Mouse (Mus musculus) brain, embryonic 14.5 days (tissue): ENCODE measurements around the gene Mcee.

Experiments used
- CTCF ChIP-seq: fragments of 200-500 bp; IDR thresholded peaks from 2 replicates; pipeline ENCODE4 v1.5.1; 2012; ENCODE audit warnings: inconsistent platforms, mild to moderate bottlenecking, moderate library complexity, borderline replicate concordance; ENCODE audit not compliant: insufficient read depth, insufficient read length; ENCODE audit errors: extremely low read depth
- POLR2A ChIP-seq: fragments of 200-500 bp; IDR thresholded peaks from 2 replicates; pipeline ENCODE4 v1.6.1; 2012; ENCODE audit warnings: mild to moderate bottlenecking, inconsistent platforms, borderline replicate concordance; ENCODE audit not compliant: poor library complexity, insufficient read depth, insufficient read length, severe bottlenecking; ENCODE audit errors: extremely low read depth

DNA sequence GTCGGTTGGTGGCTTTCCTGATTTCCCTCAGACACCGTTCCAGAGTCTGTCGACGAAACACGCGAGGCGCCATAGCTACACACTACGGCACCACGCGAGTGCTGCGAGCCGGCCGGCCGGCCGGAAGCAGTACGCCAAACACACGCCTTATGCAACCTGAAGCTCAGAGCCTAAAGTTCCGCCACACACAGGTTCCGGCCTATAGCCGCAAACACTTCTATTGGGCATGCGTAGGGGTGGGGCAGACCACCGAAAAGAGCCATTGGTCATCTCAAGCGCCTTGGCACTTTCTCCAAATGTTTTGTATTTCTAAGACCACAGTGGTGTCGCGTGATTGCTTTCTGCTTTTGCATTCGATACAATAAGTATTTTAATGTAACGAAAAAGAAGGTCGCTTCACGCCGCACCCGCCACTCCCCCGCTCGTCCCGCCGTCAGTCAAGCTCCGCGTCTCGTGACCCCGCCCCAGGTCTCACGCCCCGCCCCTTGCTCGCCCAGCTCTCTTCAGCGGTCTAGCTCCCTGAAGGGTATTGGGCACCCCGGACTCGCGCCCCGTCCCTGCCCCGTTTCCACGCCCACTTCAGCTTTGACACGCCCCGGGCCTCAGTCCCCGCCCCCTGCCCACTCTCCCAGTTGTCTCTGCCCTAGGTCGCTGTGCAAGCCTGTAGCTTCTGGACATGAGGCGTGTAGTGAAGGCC lies at the start of gene Mcee, which contains the start of gene Mphosph10:
- TF ChIP-seq POLR2A (peak; percentile 61; the same call in 1 of the 2 replicates), CTCF (no peak)
